Mouse (Mus musculus) hematopoietic multipotent progenitor cell, adult 10-12 weeks (in vitro differentiated cells): ENCODE measurements around the gene Mgrn1. TPM values are rescaled to one million over a fixed set of nuclear protein-coding genes. Genes with fewer than 3 reads are reported as not detected.

ENCODE experiments used
- polyA plus RNA-seq: library from polyadenylated mRNA; stranded (reverse); fragments of >175 nt; gene quantifications from 2 replicates; pipeline ENCODE4 v1.2.3, GENCODE M21; 2012; ENCODE audit warnings: low replicate concordance

Mgrn1 gene
- polyA plus RNA-seq = 47.2 and 75.1 TPM in 2 replicates

GRCm38 (mm10) chr16:4885760-4886689 is at the start of gene Mgrn1:
Gene Mgrn1, plus strand, starts transcription at chr16:4886249.

GRCm38 (mm10) chr16:4880136-4880825 is 5.8 kb upstream of the Mgrn1 start, which contains the start of gene Ubald1:
Gene Ubald1, minus strand, starts transcription at chr16:4880315.

GRCm38 (mm10) chr16:4938461-4938860 is 52.4 kb downstream of the Mgrn1 start, which contains the start of gene Nudt16l1:
Gene Nudt16l1, plus strand, starts transcription at chr16:4938761.

GRCm38 (mm10) chr16:4963797-4964709 is 78.0 kb downstream of the Mgrn1 start, which contains the start of gene Anks3:
Gene Anks3, minus strand, starts transcription at chr16:4964205.

Other genes with a start within 250 kb of the Mgrn1 start
- gene Vasn, start 246.3 kb upstream of the Mgrn1 start, polyA plus RNA-seq = 0.19 TPM in 1 of 2 replicates, not detected in the other
- gene Dnaja3, start 246.3 kb upstream of the Mgrn1 start, polyA plus RNA-seq = 18.0 and 18.7 TPM in 2 replicates
- 333 and 524 TPM in 2 replicates for gene Coro7, start 206.5 kb upstream of the Mgrn1 start, polyA plus RNA-seq
- 2.1 and 11.1 TPM in 2 replicates for gene Nmral1, start 166.9 kb upstream of the Mgrn1 start, polyA plus RNA-seq
- 8.0 and 15.2 TPM in 2 replicates for gene Hmox2, start 159.9 kb upstream of the Mgrn1 start, polyA plus RNA-seq
- 47.1 and 78.2 TPM in 2 replicates for gene Cdip1, start 96.0 kb upstream of the Mgrn1 start, polyA plus RNA-seq
- not detected in 2 replicates for gene 4930562C15Rik, start 50.8 kb upstream of the Mgrn1 start, polyA plus RNA-seq
- 248 and 524 TPM in 2 replicates for gene Ubald1, start 5.9 kb upstream of the Mgrn1 start, polyA plus RNA-seq
- 29.1 and 39.8 TPM in 2 replicates for gene Nudt16l1, start 52.5 kb downstream of the Mgrn1 start, polyA plus RNA-seq
- gene Anks3, start 78.0 kb downstream of the Mgrn1 start, polyA plus RNA-seq = 44.5 and 87.9 TPM in 2 replicates
- not detected in 2 replicates for gene Sept12, start 111.6 kb downstream of the Mgrn1 start, polyA plus RNA-seq
- not detected in 2 replicates for gene Smim22, start 121.0 kb downstream of the Mgrn1 start, polyA plus RNA-seq
- gene Rogdi, start 127.3 kb downstream of the Mgrn1 start, polyA plus RNA-seq = 205 and 264 TPM in 2 replicates
- gene Glyr1, start 163.6 kb downstream of the Mgrn1 start, polyA plus RNA-seq = 14.7 and 34.6 TPM in 2 replicates
- 21.6 and 26.2 TPM in 2 replicates for gene Ubn1, start 163.8 kb downstream of the Mgrn1 start, polyA plus RNA-seq
- gene Ppl, start 246.2 kb downstream of the Mgrn1 start, polyA plus RNA-seq = 1.9 and 3.0 TPM in 2 replicates